Mouse (Mus musculus) heart, postnatal 10 days (tissue): ENCODE measurements around the gene Ndufa8. TPM values are rescaled to one million over a fixed set of nuclear protein-coding genes. Genes with fewer than 3 reads are reported as not detected.

Experiments used
- DNase-seq, 2 experiments: peaks; one replicate each; pipeline ENCODE4 v3.0.0; 2021
- intact Hi-C: fragments of 180-260 bp; cut with DNase I; formaldehyde crosslinking; loops from one replicate; pipeline ENCODE4 v1.15.1; 2025
- total RNA-seq, 2 experiments: library from RNA; stranded (reverse); gene quantifications; 2 replicates each; pipeline ENCODE4 v1.2.3; 2021

The Ndufa8 gene
- total RNA-seq, 2 experiments from 2014 or later: 550 to 581 TPM

- no peak for DNase-seq
- intact Hi-C loops: no loop called here
Measured at GRCm38 (mm10) chr2:35993481-35993880, 55.7 kb downstream of the Ndufa8 start.

- intact Hi-C loops: no loop called here
- no peak for DNase-seq
Measured at GRCm38 (mm10) chr2:35992259-35992658, 56.9 kb downstream of the Ndufa8 start.

Other genes starting within 250 kb of the Ndufa8 start
- gene Ttll11, start 69.5 kb downstream of the Ndufa8 start, total RNA-seq: 1 to 10 TPM; 1.8 to 2.5 TPM
- gene Morn5, start 52 bp upstream of the Ndufa8 start, total RNA-seq: not detected
- 10 to 100 TPM; 10.1 to 10.3 TPM for gene Lhx6, start 56.0 kb upstream of the Ndufa8 start, total RNA-seq
- gene Mrrf, start 87.0 kb upstream of the Ndufa8 start, total RNA-seq: 10 to 100 TPM; 40.2 to 40.6 TPM
- 10 to 100 TPM; 41.7 TPM for gene Rbm18, start 87.4 kb upstream of the Ndufa8 start, total RNA-seq
- gene Ptgs1, start 181.0 kb upstream of the Ndufa8 start, total RNA-seq: 10 to 100 TPM; 15.5 to 16.0 TPM